17 mouse cellular contexts compared by ENCODE assay signal in genomic region chr7:119978576-119978975, GRCm38 (mm10).
"Had no signal": no experiment of that assay in that cellular context is flagged by ENCODE, and none has a peak within 500 bp of the region (broad histone marks: within the 10 kb centered on the region; RNA-seq: fewer than 3 reads in every experiment).

No protein-coding gene starts in this region.

- H3K4me1 ChIP-seq: lung, embryonic 15.5 days; midbrain, embryonic 13.5 days; midbrain, embryonic 15.5 days; neural tube, embryonic 12.5 days; stomach, embryonic 15.5 days had no signal

- H3K9me3 ChIP-seq: lung, embryonic 15.5 days; midbrain, embryonic 13.5 days; midbrain, embryonic 15.5 days; neural tube, embryonic 12.5 days; stomach, embryonic 15.5 days had no signal

- H3K4me2 ChIP-seq: lung, embryonic 15.5 days; midbrain, embryonic 11.5 days; midbrain, embryonic 13.5 days; midbrain, embryonic 15.5 days; neural tube, embryonic 12.5 days; stomach, embryonic 15.5 days had no signal

- H3K4me3 ChIP-seq: lung, embryonic 15.5 days; megakaryocyte, embryonic 14.5 days; midbrain, embryonic 13.5 days; midbrain, embryonic 15.5 days; neural tube, embryonic 12.5 days; stomach, embryonic 15.5 days had no signal

- H3K9ac ChIP-seq: lung, embryonic 15.5 days; midbrain, embryonic 13.5 days; midbrain, embryonic 15.5 days; neural tube, embryonic 12.5 days; stomach, embryonic 15.5 days had no signal

- DNase-seq: lung, adult 2 months; lung, postnatal 14 days; lung, postnatal 36 days; right cerebral cortex, postnatal 14 days; thymus, adult 2 months; thymus, postnatal 25 days; thymus, postnatal 4 days had no signal

- H3K27me3 ChIP-seq: lung, embryonic 15.5 days; megakaryocyte, embryonic 14.5 days; midbrain, embryonic 13.5 days; midbrain, embryonic 15.5 days; neural tube, embryonic 12.5 days; stomach, embryonic 15.5 days had no signal

- H3K36me3 ChIP-seq: lung, embryonic 15.5 days; midbrain, embryonic 13.5 days; midbrain, embryonic 15.5 days; neural tube, embryonic 12.5 days; stomach, embryonic 15.5 days had no signal

- ATAC-seq: lung, postnatal 0 days; midbrain, embryonic 13.5 days; midbrain, embryonic 15.5 days had no signal

- H3K27ac ChIP-seq: lung, embryonic 15.5 days; macrophage; midbrain, embryonic 13.5 days; midbrain, embryonic 15.5 days; neural tube, embryonic 12.5 days; stomach, embryonic 15.5 days; stomach, postnatal 0 days had no signal
